ENCODE assay signal across 10 mouse cellular contexts in genomic region chr11:74557456-74558230, GRCm38 (mm10). TPM values are rescaled to one million over a fixed set of nuclear protein-coding genes. Genes with fewer than 3 reads are reported as not detected.
A peak's percentile ranks its signal among the peaks of the same experiment; 100 is the strongest.
DNase-seq lines count a peak whose midpoint lies in the region; ATAC-seq and TF ChIP-seq lines count a peak whose summit lies in the region.
"Had no signal": no experiment of that assay in that cellular context is flagged by ENCODE, and none has a peak within 500 bp of the region (broad histone marks: within the 10 kb centered on the region; RNA-seq: fewer than 3 reads in every experiment).

No protein-coding gene starts in this region.

- H3K4me3 ChIP-seq in kidney, postnatal 0 days (replicated peaks; ENCODE audit: low read depth, low read length), result no peak overlapping the region
- no peak overlapping the region for H3K4me3 ChIP-seq in liver, embryonic 11.5 days (ENCODE audit: low read depth, low read length)
- no peak overlapping the region for H3K4me3 ChIP-seq in embryonic facial prominence, embryonic 10.5 days
- H3K4me3 ChIP-seq: midbrain, embryonic 12.5 days had no signal

- no peaks in the 10 kb centered on the region for H3K27me3 ChIP-seq in kidney, postnatal 0 days (ENCODE audit: insufficient read depth, low read length)
- no peaks in the 10 kb centered on the region for H3K27me3 ChIP-seq in liver, embryonic 11.5 days (replicated peaks; ENCODE audit: control insufficient read depth, insufficient read depth, low read length)
- H3K27me3 ChIP-seq in embryonic facial prominence, embryonic 10.5 days (replicated peaks; ENCODE audit: low read depth, poor library complexity, severe bottlenecking), result 0 out of 2 replicates have a peak, but pooled peaks cover 10% of the 10 kb centered on the region
- H3K27me3 ChIP-seq: midbrain, embryonic 12.5 days had no signal

- no peak overlapping the region for H3K27ac ChIP-seq in kidney, postnatal 0 days
- H3K27ac ChIP-seq in liver, embryonic 11.5 days (ENCODE audit: low read depth, low read length), result no peak overlapping the region; the same call in 1 of the 2 replicates
- no peak overlapping the region for H3K27ac ChIP-seq in embryonic facial prominence, embryonic 10.5 days (replicated peaks)
- H3K27ac ChIP-seq: hindbrain, embryonic 14.5 days; midbrain, embryonic 12.5 days had no signal

- ATAC-seq in kidney, postnatal 0 days (replicated peaks; ENCODE audit: low FRiP score, low read depth), result no peak
- peak; percentile 35; the same call in 1 of the 2 replicates for ATAC-seq in liver, embryonic 11.5 days (replicated peaks; ENCODE audit: low FRiP score)

- no peak overlapping the region for H3K4me2 ChIP-seq in kidney, postnatal 0 days (ENCODE audit: low read length)
- no peak overlapping the region for H3K4me2 ChIP-seq in liver, embryonic 11.5 days
- H3K4me2 ChIP-seq: hindbrain, embryonic 14.5 days; midbrain, embryonic 12.5 days had no signal

- H3K4me1 ChIP-seq in kidney, postnatal 0 days (replicated peaks; ENCODE audit: insufficient read depth, low read length), result peaks cover 10% of the 10 kb centered on the region; the same call in 1 of the 2 replicates
- peaks cover 35% of the 10 kb centered on the region for H3K4me1 ChIP-seq in liver, embryonic 11.5 days (replicated peaks; ENCODE audit: control insufficient read depth, insufficient read depth, low read length)
- peaks cover 39% of the 10 kb centered on the region for H3K4me1 ChIP-seq in embryonic facial prominence, embryonic 10.5 days

- DNase-seq in kidney, postnatal 0 days (ENCODE audit: low spot score), result peak; percentile 45
- no peak for DNase-seq in kidney, adult 18-20 months
- DNase-seq in 416B (ENCODE audit: low read depth), result peak; percentile 40
- peak; percentile 67 for DNase-seq in Muller cell, postnatal 12 days (ENCODE audit: inconsistent ontology term)
- DNase-seq in liver, embryonic 11.5 days (ENCODE audit: low spot score), result no peak
- DNase-seq in embryonic facial prominence, embryonic 10.5 days (ENCODE audit: low spot score), result no peak
- no peak for DNase-seq in thymus, adult 18-20 months
- DNase-seq: spleen, adult 18-20 months had no signal

- H3K36me3 ChIP-seq in kidney, postnatal 0 days (ENCODE audit: insufficient read depth, low read length), result no peaks in the 10 kb centered on the region
- no peaks in the 10 kb centered on the region for H3K36me3 ChIP-seq in liver, embryonic 11.5 days (ENCODE audit: control insufficient read depth, insufficient read depth, low read length)
- H3K36me3 ChIP-seq in embryonic facial prominence, embryonic 10.5 days (replicated peaks), result no peaks in the 10 kb centered on the region
- H3K36me3 ChIP-seq: midbrain, embryonic 12.5 days had no signal

- no peaks in the 10 kb centered on the region for H3K9me3 ChIP-seq in kidney, postnatal 0 days (replicated peaks; ENCODE audit: low read length)
- H3K9me3 ChIP-seq in liver, embryonic 11.5 days (ENCODE audit: control insufficient read depth, low read length), result no peaks in the 10 kb centered on the region
- no peaks in the 10 kb centered on the region for H3K9me3 ChIP-seq in embryonic facial prominence, embryonic 10.5 days
- H3K9me3 ChIP-seq: midbrain, embryonic 12.5 days had no signal

- no peak overlapping the region for H3K9ac ChIP-seq in kidney, postnatal 0 days (ENCODE audit: low read depth, low read length)
- H3K9ac ChIP-seq in liver, embryonic 11.5 days (ENCODE audit: low read depth, low read length), result no peak overlapping the region
- H3K9ac ChIP-seq: hindbrain, embryonic 14.5 days; midbrain, embryonic 12.5 days had no signal

- WGBS in kidney, postnatal 0 days, result 53% methylated on average over 11 of the region's 11 CpGs
- WGBS in liver, embryonic 11.5 days, result 53% methylated on average over 11 of the region's 11 CpGs
- WGBS in embryonic facial prominence, embryonic 10.5 days, result 64% methylated on average over 11 of the region's 11 CpGs

- TF ChIP-seq CTCF in kidney, postnatal 0 days (IDR thresholded peaks at IDR 0.05; ENCODE audit: low read depth), result no peak

RNA-seq across cellular contexts. Expression of gene Rap1gap2, which starts 53.1 kb away (rescaled TPM):
- polyA plus RNA-seq in kidney, postnatal 0 days (2015; fragmentation: Nextera tagmentation; extraction: Ambion mirVana), result 9.1 and 11.4 TPM in 2 replicates
- polyA plus RNA-seq in liver, embryonic 11.5 days (2014; fragmentation: Nextera tagmentation; extraction: Ambion mirVana), result 2.1 TPM in 2 replicates
- polyA plus RNA-seq in embryonic facial prominence, embryonic 10.5 days (2016; fragmentation: Nextera tagmentation; extraction: Ambion mirVana), result 1.2 and 1.9 TPM in 2 replicates

Comparison
In these comparisons a context has a peak if more than half of its experiments do, and no peak if none do; other contexts are left out.
1. DNase-seq: peak in kidney, postnatal 0 days (single experiment), 416B (single experiment) and Muller cell, postnatal 12 days (single experiment); none in kidney, adult 18-20 months (single experiment), liver, embryonic 11.5 days (single experiment), embryonic facial prominence, embryonic 10.5 days (single experiment) and thymus, adult 18-20 months (0 of 2).